Mouse (Mus musculus) inflammation-experienced regulatory T-cells, adult 16 weeks (primary cell): ENCODE measurements around the gene Rem2. TPM values are rescaled to one million over a fixed set of nuclear protein-coding genes. Genes with fewer than 3 reads are reported as not detected.

Source experiments
- polyA plus RNA-seq: library from polyadenylated mRNA; unstranded; fragments of 100-300 nt; shearing (Covaris generic); gene quantifications from one replicate; pipeline ENCODE4 v1.2.1, GENCODE M21; 2017

Gene Rem2
- 0.95 TPM for polyA plus RNA-seq

GRCm38 (mm10) chr14:54475941-54476844, at the start of gene Rem2:
Gene Rem2 (plus strand): TSS chr14:54476100.

GRCm38 (mm10) chr14:54426689-54427398, 49.1 kb upstream of the Rem2 start, which contains the start of gene Mrpl52:
Gene Mrpl52 (plus strand): TSS chr14:54426909.

GRCm38 (mm10) chr14:54431334-54432077, 44.4 kb upstream of the Rem2 start, which contains the start of gene Mmp14:
Gene Mmp14 (plus strand): TSS chr14:54431612.

GRCm38 (mm10) chr14:54463959-54464292, 12.0 kb upstream of the Rem2 start, which contains the start of gene Lrp10:
Gene Lrp10 (plus strand): TSS chr14:54464137.

Other genes with a start within 250 kb of the Rem2 start
- 503 TPM for gene Dad1, start 222.0 kb upstream of the Rem2 start, polyA plus RNA-seq
- 41.0 TPM for gene Abhd4, start 221.9 kb upstream of the Rem2 start, polyA plus RNA-seq
- 0.11 TPM for gene Olfr49, start 191.2 kb upstream of the Rem2 start, polyA plus RNA-seq
- gene Oxa1l, start 115.3 kb upstream of the Rem2 start, polyA plus RNA-seq: 66.1 TPM
- 2.7 TPM for gene Slc7a7, start 58.3 kb upstream of the Rem2 start, polyA plus RNA-seq
- gene Mrpl52, start 49.2 kb upstream of the Rem2 start, polyA plus RNA-seq: 229 TPM
- 1.9 TPM for gene Mmp14, start 44.5 kb upstream of the Rem2 start, polyA plus RNA-seq
- 89.5 TPM for gene Lrp10, start 12.0 kb upstream of the Rem2 start, polyA plus RNA-seq
- 51.3 TPM for gene Prmt5, start 41.4 kb downstream of the Rem2 start, polyA plus RNA-seq
- 29.7 TPM for gene Haus4, start 78.5 kb downstream of the Rem2 start, polyA plus RNA-seq
- gene Ajuba, start 101.5 kb downstream of the Rem2 start, polyA plus RNA-seq: 0.26 TPM
- 5.6 TPM for gene 4931414P19Rik, start 129.9 kb downstream of the Rem2 start, polyA plus RNA-seq
- 235 TPM for gene Psmb5, start 141.9 kb downstream of the Rem2 start, polyA plus RNA-seq
- gene Psmb11, start 145.3 kb downstream of the Rem2 start, polyA plus RNA-seq: not detected
- gene Gm17606, start 164.9 kb downstream of the Rem2 start, polyA plus RNA-seq: not detected
- gene Cdh24, start 165.3 kb downstream of the Rem2 start, polyA plus RNA-seq: 0.68 TPM
- 92.8 TPM for gene 1700123O20Rik, start 210.1 kb downstream of the Rem2 start, polyA plus RNA-seq
- 113 TPM for gene Acin1, start 210.8 kb downstream of the Rem2 start, polyA plus RNA-seq
- gene Gm29776, start 222.7 kb downstream of the Rem2 start, polyA plus RNA-seq: 0.16 TPM
- not detected for gene Cebpe, start 236.1 kb downstream of the Rem2 start, polyA plus RNA-seq